Mouse (Mus musculus): Measurements from ENCODE around the gene Gm10160.
"Not testable (repeated sequence)": the region's sequence is repeated elsewhere in the genome, so short reads cannot be mapped to it uniquely, and the experiment has no call there.

Gene Gm10160

GRCm38 (mm10) chr7:81858236-81858635 lies 2.6 kb upstream of the Gm10160 start:
- DNase-seq (ENCODE audit: low spot score in 2 of 2) = no peak

- DNase-seq (ENCODE audit: low spot score in 2 of 2) = no peak
Measured at GRCm38 (mm10) chr7:81856221-81856620, 627 bp upstream of the Gm10160 start.

GRCm38 (mm10) chr7:81854568-81855307 lies 856 bp downstream of the Gm10160 start:
- no peak for DNase-seq (ENCODE audit: low spot score in 2 of 2)

- DNase-seq (ENCODE audit: low spot score in 2 of 2) = no peak
Measured at GRCm38 (mm10) chr7:81851706-81852105, 3.9 kb downstream of the Gm10160 start.

GRCm38 (mm10) chr7:81850171-81850570 lies 5.4 kb downstream of the Gm10160 start:
- DNase-seq (ENCODE audit: low spot score in 2 of 2) = no peak

GRCm38 (mm10) chr7:81849633-81850032 lies 6.0 kb downstream of the Gm10160 start:
- no peak for DNase-seq (ENCODE audit: low spot score in 2 of 2)

GRCm38 (mm10) chr7:81849214-81849613 lies 6.4 kb downstream of the Gm10160 start:
- no peak for DNase-seq (ENCODE audit: low spot score in 2 of 2)

- no peak for DNase-seq (ENCODE audit: low spot score in 2 of 2)
Measured at GRCm38 (mm10) chr7:81847777-81848176, 7.8 kb downstream of the Gm10160 start.

GRCm38 (mm10) chr7:81847010-81847409 lies 8.6 kb downstream of the Gm10160 start:
- DNase-seq (ENCODE audit: low spot score in 2 of 2) = no peak

GRCm38 (mm10) chr7:81846008-81846407 lies 9.6 kb downstream of the Gm10160 start:
- no peak for DNase-seq (ENCODE audit: low spot score in 2 of 2)

- no peak for DNase-seq (ENCODE audit: low spot score in 2 of 2)
Measured at GRCm38 (mm10) chr7:81845313-81845712, 10.3 kb downstream of the Gm10160 start.

GRCm38 (mm10) chr7:81844801-81845200 lies 10.8 kb downstream of the Gm10160 start:
- no peak for DNase-seq (ENCODE audit: low spot score in 2 of 2)

- DNase-seq (ENCODE audit: low spot score in 2 of 2) = no peak
Measured at GRCm38 (mm10) chr7:81843903-81844302, 11.7 kb downstream of the Gm10160 start.

- no peak for DNase-seq (ENCODE audit: low spot score in 2 of 2)
Measured at GRCm38 (mm10) chr7:81842998-81843397, 12.6 kb downstream of the Gm10160 start.

GRCm38 (mm10) chr7:81842141-81842540 lies 13.5 kb downstream of the Gm10160 start:
- DNase-seq (ENCODE audit: low spot score in 2 of 2) = no peak

- DNase-seq (ENCODE audit: low spot score in 2 of 2) = no peak
Measured at GRCm38 (mm10) chr7:81841439-81841838, 14.2 kb downstream of the Gm10160 start.

- no peak for DNase-seq (ENCODE audit: low spot score in 2 of 2)
Measured at GRCm38 (mm10) chr7:81840661-81841181, 14.9 kb downstream of the Gm10160 start.

- DNase-seq (ENCODE audit: low spot score in 2 of 2) = no peak
Measured at GRCm38 (mm10) chr7:81839746-81840145, 15.8 kb downstream of the Gm10160 start.

GRCm38 (mm10) chr7:81837771-81838170 lies 17.8 kb downstream of the Gm10160 start:
- not testable (repeated sequence) for DNase-seq (ENCODE audit: low spot score in 2 of 2)

- DNase-seq (ENCODE audit: low spot score in 2 of 2) = no peak
Measured at GRCm38 (mm10) chr7:81835430-81835829, 20.2 kb downstream of the Gm10160 start.

- DNase-seq (ENCODE audit: low spot score in 2 of 2) = no peak
Measured at GRCm38 (mm10) chr7:81834847-81835246, 20.7 kb downstream of the Gm10160 start.

GRCm38 (mm10) chr7:81829379-81829894 lies 26.2 kb downstream of the Gm10160 start, which contains the start of gene Btbd1:
Btbd1 (minus strand) TSS chr7:81829431.
- DNase-seq (ENCODE audit: low spot score in 2 of 2) = peak; percentile 61 to 82

- DNase-seq (ENCODE audit: low spot score in 2 of 2) = peak; percentile 33 to 49
Measured at GRCm38 (mm10) chr7:81828681-81829378, 26.8 kb downstream of the Gm10160 start.
